Mouse (Mus musculus) midbrain, embryonic 14.5 days (tissue): ENCODE measurements around the gene Usb1. TPM values are rescaled to one million over a fixed set of nuclear protein-coding genes. Genes with fewer than 3 reads are reported as not detected.

Experiments
- ATAC-seq: fragments of 200-750 bp; cut with Nextera tagmentation; 2 replicates; pipeline ENCODE4 v1.8.0; 2017; ENCODE audit warnings: moderate number of reproducible peaks, moderate library complexity; ENCODE audit not compliant: low FRiP score, low TSS enrichment
- DNase-seq: peaks from one replicate; pipeline ENCODE4 v3.0.0-alpha.2; 2015
- H3K27ac ChIP-seq: fragments of 300-500 bp; sonication (generic); replicated peaks from 2 replicates; pipeline ENCODE4 v1.5.1; 2014; ENCODE audit warnings: mild to moderate bottlenecking, low read depth, low read length, moderate library complexity
- H3K27me3 ChIP-seq: fragments of 300-500 bp; sonication (generic); 2 replicates; pipeline ENCODE4 v1.6.1; 2014; ENCODE audit warnings: low read length, control low read depth, mixed read lengths; ENCODE audit not compliant: control insufficient read depth, insufficient read depth
- H3K36me3 ChIP-seq: fragments of 300-500 bp; sonication (generic); 2 replicates; pipeline ENCODE4 v1.6.1; 2014; ENCODE audit warnings: low read length, control low read depth; ENCODE audit not compliant: control insufficient read depth, insufficient read depth
- H3K4me1 ChIP-seq: fragments of 300-500 bp; sonication (generic); 2 replicates; pipeline ENCODE4 v1.6.1; 2014; ENCODE audit warnings: mild to moderate bottlenecking, antibody characterized with exemption, low read length, control low read depth; ENCODE audit not compliant: control insufficient read depth, insufficient read depth
- H3K4me2 ChIP-seq: fragments of 300-500 bp; sonication (generic); 2 replicates; pipeline ENCODE4 v1.6.1; 2014; ENCODE audit warnings: mild to moderate bottlenecking, low read length, moderate library complexity
- H3K4me3 ChIP-seq: fragments of 300-500 bp; sonication (generic); replicated peaks from 2 replicates; pipeline ENCODE4 v1.5.1; 2014; ENCODE audit warnings: low read depth, low read length
- H3K9ac ChIP-seq: fragments of 300-500 bp; sonication (generic); replicated peaks from 2 replicates; pipeline ENCODE4 v1.6.1; 2014; ENCODE audit warnings: mild to moderate bottlenecking, low read length, moderate library complexity
- H3K9me3 ChIP-seq: fragments of 300-500 bp; sonication (generic); 2 replicates; pipeline ENCODE4 v1.6.1; 2016; ENCODE audit warnings: low read length, control low read depth, mixed read lengths; ENCODE audit not compliant: control insufficient read depth
- WGBS: fragments of 180-500 bp; shearing (Covaris S2); extraction: QIAGEN DNeasy Blood & Tissue Kit; methylation state at CpG from one replicate; pipeline ENCODE4 v1.1.7; 2014; 5-methylcytosine and 5-hydroxymethylcytosine counted together
- polyA plus RNA-seq: library from polyadenylated mRNA; unstranded; fragments of >200 nt; fragmentation: Nextera tagmentation; extraction: Ambion mirVana; gene quantifications from 2 replicates; pipeline ENCODE4 v1.2.1, GENCODE M21; 2014

Usb1 gene
- polyA plus RNA-seq, 1 experiment from 2014 or later = 32.0 TPM

DNA sequence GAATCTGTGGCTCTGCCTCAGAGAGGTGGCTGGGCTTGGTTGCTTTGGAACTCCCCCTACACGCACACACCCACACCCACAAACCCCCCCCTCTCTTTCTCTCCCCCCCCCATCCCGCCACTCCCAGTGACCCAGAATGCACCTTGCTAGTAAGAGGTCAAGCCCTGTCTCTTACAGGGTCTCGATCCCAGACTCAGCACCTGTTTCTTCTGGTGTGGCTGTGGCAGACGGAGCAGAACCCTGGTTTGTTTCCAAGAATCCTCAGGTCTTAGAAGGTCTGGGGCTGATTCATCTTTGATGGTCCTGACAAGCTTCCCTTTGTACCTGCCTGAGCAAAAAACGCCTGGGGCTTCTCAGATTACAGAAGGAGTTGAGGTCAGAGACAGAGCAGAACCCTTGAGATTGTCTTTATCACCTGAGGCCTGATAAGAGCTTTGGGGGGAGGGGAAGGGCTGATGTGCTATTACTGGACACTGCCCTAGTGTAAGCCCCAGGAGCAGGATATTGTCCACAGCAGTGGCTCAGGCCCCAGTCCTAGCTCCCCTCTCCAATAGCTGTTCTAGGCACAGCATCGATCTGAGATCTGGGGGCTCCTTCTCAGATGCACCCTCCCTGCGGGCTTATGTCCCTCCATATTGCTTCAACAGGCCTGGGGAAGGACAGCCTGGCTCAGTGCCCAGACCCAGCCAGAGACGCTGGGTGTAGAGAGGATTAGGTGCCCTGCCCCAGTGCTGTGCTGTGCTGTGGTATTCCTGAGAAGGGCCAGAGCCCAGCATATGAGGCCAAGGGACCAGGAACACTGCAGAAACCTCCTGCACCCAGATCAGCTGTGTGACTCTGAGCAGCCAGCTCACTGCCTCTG, 26.7 kb downstream of the Usb1 start:
- Histone ChIP-seq H3K9ac (no peak overlapping the region), H3K27me3 (no peaks in the 10 kb centered on the region), H3K4me3 (no peak overlapping the region), H3K4me2 (no peak overlapping the region), H3K9me3 (no peaks in the 10 kb centered on the region; the same call in 1 of the 2 replicates), H3K4me1 (peaks cover 30% of the 10 kb centered on the region), H3K36me3 (no peaks in the 10 kb centered on the region), H3K27ac (no peak overlapping the region)
- DNase-seq (no peak), ATAC-seq (no peak)
- WGBS = 55% methylated on average over 8 of the region's 8 CpGs

DNA sequence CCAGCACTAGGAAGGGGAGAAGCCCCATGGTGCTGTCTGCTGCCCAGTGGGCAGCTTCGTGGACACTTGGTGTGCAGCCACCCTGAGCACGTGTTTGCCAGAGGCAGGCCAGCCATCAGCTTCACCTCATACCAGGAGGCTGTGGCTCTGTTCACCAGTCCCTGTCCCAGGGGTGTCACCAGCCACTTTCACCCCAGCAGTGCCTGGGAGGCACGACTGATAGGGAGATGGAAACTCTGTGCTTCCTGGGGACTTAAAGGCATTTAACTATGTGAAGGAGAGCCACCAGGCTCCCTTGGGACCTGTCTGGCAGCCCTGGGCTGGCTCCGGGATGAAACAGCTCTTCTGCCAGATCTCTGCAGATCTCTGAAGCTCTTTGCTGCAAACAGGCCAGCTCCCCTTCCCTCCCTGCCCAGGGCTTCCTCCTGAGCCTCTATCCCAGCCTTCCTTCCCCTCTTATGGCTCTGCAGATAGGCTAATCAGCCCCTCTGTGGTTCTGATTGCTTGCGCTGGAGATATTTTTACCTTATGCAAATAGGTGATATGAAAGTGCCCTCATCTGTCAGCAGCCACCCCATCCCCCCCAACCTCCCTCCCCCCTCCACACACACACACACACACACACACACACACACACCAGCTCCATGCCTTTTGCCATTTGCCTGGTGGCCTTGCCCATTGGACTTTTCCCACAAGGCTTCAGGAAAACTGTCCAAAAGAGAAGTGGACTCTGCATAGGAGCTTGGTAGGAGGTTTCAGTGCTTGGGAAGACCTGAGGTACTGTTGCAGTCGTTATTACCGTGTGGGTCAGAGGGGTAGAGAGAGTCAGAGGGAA, 28.3 kb downstream of the Usb1 start:
- Histone ChIP-seq H3K9me3 (no peaks in the 10 kb centered on the region; the same call in 1 of the 2 replicates), H3K27me3 (no peaks in the 10 kb centered on the region), H3K4me2 (no peak overlapping the region), H3K9ac (no peak overlapping the region; the same call in 1 of the 2 replicates), H3K4me3 (no peak overlapping the region), H3K36me3 (no peaks in the 10 kb centered on the region), H3K27ac (peak overlapping the region; percentile 63), H3K4me1 (peaks cover 22% of the 10 kb centered on the region)
- ATAC-seq = no peak
- peak; percentile 47 for DNase-seq
- 47% methylated on average over 7 of the region's 7 CpGs for WGBS

DNA sequence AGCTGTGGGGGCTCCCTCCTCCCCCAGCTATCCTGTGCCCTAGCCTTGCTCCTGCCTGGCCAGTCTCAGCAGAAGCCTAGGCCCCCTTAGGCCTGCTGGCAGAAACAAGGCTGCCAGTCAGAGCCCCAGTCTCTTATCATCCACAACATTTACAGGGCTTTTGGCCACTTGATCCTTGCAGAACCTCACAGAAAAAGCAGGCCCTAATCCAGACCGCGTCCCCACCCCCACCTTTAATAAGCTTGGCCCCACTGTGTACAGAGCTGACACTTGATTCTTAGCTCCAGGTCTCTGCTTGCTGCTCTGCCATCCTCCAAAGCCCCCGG, 28.9 kb downstream of the Usb1 start:
- DNase-seq (no peak), ATAC-seq (no peak)
- 0 out of 2 replicates have a peak overlapping the region, but pooled peaks have one; percentile 63 for H3K27ac ChIP-seq
- H3K9ac ChIP-seq = no peak overlapping the region
- no peak overlapping the region for H3K4me3 ChIP-seq
- no peaks in the 10 kb centered on the region for H3K36me3 ChIP-seq
- H3K4me1 ChIP-seq = peaks cover 20% of the 10 kb centered on the region
- H3K4me2 ChIP-seq = no peak overlapping the region
- no peaks in the 10 kb centered on the region for H3K27me3 ChIP-seq
- H3K9me3 ChIP-seq = no peaks in the 10 kb centered on the region; the same call in 1 of the 2 replicates
- 71% methylated on average over 3 of the region's 3 CpGs for WGBS

DNA sequence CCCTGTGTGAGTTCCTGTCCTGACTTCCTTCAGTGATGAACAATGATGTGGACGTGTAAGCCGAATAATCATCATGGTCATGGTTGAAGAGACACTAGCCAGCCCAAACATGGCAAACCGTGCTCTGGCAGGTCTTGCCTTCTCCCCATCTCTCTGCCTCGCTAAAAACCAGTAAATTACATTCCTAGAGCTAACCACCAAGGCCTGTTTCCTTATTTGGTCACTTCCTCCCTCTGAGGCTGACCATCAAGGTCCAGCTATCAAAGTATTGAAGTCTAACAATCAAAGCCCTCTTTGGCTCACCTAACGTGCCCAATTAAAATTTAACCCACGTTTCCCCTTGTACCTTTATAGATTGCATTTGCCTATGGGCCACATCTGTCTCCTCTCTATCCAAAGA, 30.2 kb downstream of the Usb1 start:
- no peak overlapping the region for H3K4me3 ChIP-seq
- no peak overlapping the region for H3K27ac ChIP-seq
- peaks cover 19% of the 10 kb centered on the region for H3K4me1 ChIP-seq
- H3K9me3 ChIP-seq = no peaks in the 10 kb centered on the region; the same call in 1 of the 2 replicates
- ATAC-seq (no peak), DNase-seq (no peak)
- H3K9ac ChIP-seq = no peak overlapping the region
- WGBS = 78% methylated on average over 6 of the region's 6 CpGs
- H3K36me3 ChIP-seq = no peaks in the 10 kb centered on the region
- H3K4me2 ChIP-seq = no peak overlapping the region
- no peaks in the 10 kb centered on the region for H3K27me3 ChIP-seq

DNA sequence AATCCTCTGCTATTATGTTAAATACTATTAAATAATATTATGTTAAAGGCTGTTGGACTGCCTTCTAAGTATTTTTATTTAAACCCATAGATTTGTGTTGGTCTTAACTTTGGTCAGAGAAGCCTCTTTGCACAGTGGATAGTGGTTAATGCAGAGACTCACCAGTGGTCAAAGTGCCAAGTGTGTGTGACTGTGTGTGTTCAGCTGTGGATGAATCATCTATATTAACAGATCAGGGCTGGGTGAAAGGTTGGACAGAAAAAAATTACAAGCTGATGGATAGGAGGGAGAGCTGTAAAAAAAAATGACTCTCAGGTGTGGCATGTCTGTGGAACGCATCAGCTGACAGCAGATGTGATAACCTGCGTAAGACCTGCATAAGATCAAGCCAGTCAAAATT, 31.8 kb downstream of the Usb1 start:
- 97% methylated on average over 2 of the region's 2 CpGs for WGBS
- H3K27ac ChIP-seq = no peak overlapping the region
- no peak overlapping the region for H3K9ac ChIP-seq
- H3K9me3 ChIP-seq = no peaks in the 10 kb centered on the region; the same call in 1 of the 2 replicates
- peaks cover 19% of the 10 kb centered on the region for H3K4me1 ChIP-seq
- H3K36me3 ChIP-seq = peaks cover 11% of the 10 kb centered on the region
- no peak overlapping the region for H3K4me3 ChIP-seq
- no peak for DNase-seq
- no peaks in the 10 kb centered on the region for H3K27me3 ChIP-seq
- H3K4me2 ChIP-seq = no peak overlapping the region
- no peak for ATAC-seq

DNA sequence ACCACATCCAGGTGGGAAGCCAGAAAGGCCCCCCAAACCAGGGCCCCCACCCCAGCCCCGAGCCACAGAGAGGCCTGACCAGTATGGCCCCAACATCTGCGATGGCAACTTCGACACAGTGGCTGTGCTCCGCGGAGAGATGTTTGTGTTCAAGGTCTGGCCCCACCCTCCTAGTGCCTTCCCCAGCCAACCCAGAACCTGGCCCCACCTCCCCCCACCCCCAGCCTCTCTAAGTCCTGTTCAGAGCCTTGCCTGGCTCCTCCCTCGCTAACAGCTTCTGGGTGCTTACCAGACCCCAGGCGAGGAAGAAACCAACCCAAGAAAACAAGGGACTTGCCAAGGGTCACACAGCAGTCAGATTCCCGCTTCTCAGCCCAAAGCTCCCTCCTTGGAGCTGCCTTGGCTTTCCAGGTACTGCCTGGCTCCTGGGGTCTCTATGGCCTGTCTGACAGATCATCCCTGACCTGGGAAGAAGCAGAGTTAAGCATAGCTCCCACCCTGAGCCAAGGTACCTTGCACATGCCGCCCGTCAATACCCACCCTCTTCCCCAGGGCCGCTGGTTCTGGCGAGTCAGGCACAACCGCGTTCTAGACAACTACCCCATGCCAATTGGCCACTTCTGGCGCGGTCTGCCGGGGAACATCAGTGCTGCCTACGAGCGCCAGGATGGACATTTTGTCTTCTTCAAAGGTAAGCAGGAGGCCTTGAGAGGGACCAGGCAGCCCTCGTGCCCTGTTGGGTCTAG, 37.7 kb downstream of the Usb1 start:
- Histone ChIP-seq H3K4me2 (no peak overlapping the region), H3K9me3 (no peaks in the 10 kb centered on the region), H3K9ac (no peak overlapping the region), H3K27me3 (no peaks in the 10 kb centered on the region), H3K4me1 (no peaks in the 10 kb centered on the region), H3K27ac (no peak overlapping the region), H3K36me3 (peaks cover 44% of the 10 kb centered on the region), H3K4me3 (no peak overlapping the region)
- no peak for DNase-seq
- 61% methylated on average over 20 of the region's 20 CpGs for WGBS
- ATAC-seq = no peak

DNA sequence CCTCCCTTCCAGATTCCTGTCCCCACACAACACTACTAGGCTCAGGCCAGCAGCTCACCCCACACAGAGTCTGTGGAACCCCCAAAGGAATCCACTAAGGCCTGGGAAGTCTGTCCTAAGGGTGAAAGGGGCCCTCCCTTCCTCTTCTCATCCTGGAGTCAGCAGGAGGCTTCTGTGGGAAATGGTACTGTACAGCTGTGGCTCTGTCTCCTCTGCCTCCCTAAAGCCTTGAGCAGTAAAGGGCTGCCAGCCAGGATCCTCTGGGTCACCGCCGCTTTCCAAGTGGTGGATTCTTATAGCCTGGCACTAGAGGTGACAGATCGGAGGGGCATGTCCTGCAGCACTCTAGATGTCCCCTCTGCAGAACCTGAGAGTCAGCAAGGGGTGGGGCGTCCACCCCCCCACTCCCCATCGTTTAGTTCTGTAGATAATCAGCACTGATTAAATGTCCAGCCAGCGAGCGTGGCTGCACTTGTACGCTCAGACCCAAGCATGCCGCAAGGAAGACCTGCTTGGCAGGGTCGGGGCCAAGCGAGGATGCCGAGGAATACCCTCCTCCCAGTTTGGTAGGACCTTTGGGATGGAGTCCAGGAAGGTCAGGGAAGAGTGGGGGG, 41.4 kb downstream of the Usb1 start:
- Histone ChIP-seq H3K27ac (no peak overlapping the region), H3K36me3 (peaks cover 35% of the 10 kb centered on the region), H3K9ac (no peak overlapping the region), H3K9me3 (no peaks in the 10 kb centered on the region), H3K4me3 (no peak overlapping the region), H3K4me2 (no peak overlapping the region), H3K4me1 (no peaks in the 10 kb centered on the region), H3K27me3 (no peaks in the 10 kb centered on the region)
- DNase-seq = no peak
- no peak for ATAC-seq
- WGBS = 87% methylated on average over 12 of the region's 12 CpGs

DNA sequence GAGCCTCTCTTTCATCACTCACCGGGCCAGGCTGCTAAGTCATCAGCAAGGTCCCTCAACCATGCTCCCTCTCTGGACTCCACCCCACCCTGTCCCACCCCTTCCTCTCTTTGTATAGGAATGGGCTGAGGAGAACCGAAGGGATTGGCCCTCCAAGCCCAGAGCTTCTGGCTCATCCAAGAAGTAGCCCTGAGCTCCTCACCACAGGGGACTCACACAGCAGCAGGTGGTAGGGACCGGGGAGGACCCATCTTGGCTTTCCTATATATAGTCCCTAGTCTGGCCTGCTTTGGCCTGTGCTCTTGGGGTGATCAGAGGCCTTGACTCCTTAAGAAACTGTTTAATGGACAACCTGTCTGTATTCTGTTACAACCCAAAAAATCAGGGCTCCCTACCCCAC, 42.3 kb downstream of the Usb1 start:
- DNase-seq (no peak), ATAC-seq (no peak)
- peaks cover 31% of the 10 kb centered on the region for H3K36me3 ChIP-seq
- H3K27me3 ChIP-seq = no peaks in the 10 kb centered on the region
- no peaks in the 10 kb centered on the region for H3K9me3 ChIP-seq
- 89% methylated on average over 3 of the region's 3 CpGs for WGBS
- H3K9ac ChIP-seq = no peak overlapping the region
- no peaks in the 10 kb centered on the region for H3K4me1 ChIP-seq
- no peak overlapping the region for H3K4me3 ChIP-seq
- no peak overlapping the region for H3K4me2 ChIP-seq
- no peak overlapping the region for H3K27ac ChIP-seq
